Mouse (Mus musculus): Measurements from ENCODE around the gene Gm14408.
"Not testable (repeated sequence)": the region's sequence is repeated elsewhere in the genome, so short reads cannot be mapped to it uniquely, and the experiment has no call there.

Gm14408 gene

DNA sequence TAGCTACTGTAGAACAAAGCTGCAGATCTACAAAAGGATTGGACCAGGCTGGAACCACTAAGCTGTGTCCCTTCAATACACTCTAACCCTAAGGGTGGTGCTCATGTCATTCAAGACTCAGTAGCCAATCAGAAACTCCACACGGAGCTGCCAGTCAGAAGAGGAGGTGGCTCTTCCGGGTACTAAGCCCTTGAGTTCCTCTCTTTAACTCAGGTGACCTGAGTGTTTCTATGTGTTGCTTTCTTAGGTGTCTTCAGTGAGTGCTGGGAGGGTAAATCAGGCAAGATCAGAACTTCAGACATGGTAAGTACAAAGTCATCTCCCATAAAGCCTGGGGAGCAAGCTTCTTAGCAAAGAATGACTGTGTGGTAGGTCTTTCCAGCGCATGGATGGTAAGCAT, at the start of gene Gm14408:
Gene Gm14408 (plus strand): TSS at position 301 of the 400 bp plus-strand sequence.
- DNase-seq (ENCODE audit: low read depth, low spot score): not testable (repeated sequence)

DNA sequence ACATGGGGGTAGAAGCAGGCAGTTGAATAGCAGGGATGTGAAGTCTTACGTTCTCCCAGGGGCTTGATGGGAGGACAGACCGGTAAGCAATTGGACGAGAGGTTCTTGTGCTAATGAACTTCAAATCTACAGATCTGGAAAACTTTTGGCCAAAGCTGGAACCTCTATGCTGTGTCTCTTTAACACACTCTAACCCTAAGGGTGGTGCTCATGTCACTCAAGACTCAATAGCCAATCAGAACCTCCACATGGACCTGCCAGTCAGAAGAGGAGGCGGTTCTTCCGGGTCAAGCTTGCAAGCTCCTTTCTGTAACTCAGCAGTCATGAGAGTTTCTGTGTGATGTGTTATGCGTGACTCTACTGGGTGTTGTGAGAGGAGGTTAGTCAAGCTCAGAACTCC, 32.6 kb upstream of the Gm14408 start, which contains the start of gene Gm14295:
Gene Gm14295 (plus strand): TSS at position 301 of the 400 bp plus-strand sequence.
- not testable (repeated sequence) for DNase-seq (ENCODE audit: low read depth, low spot score)

DNA sequence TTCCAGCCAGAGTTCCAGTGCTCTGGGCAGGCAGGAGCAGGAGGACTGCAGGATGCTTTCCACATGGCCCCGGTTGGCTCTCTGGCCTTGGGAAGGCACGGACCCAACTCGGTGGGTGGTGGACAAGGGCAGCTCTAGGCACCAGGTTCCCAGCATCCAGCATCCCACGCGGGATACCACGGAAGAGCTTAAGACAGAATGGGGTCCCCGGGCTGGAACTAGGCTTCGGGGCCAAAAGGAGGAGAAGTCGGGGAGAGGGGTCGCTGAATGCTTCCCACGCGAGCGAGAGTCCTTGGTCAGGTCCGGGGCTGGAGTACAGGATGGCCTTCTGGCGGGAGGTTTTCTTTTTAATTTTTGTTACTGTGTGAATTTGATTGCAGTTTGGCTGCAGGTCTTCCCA, 32.2 kb upstream of the Gm14408 start:
- DNase-seq (ENCODE audit: low read depth, low spot score): not testable (repeated sequence)
